Mouse (Mus musculus): Measurements from ENCODE around the gene Tmem132b. TPM values are rescaled to one million over a fixed set of nuclear protein-coding genes. Genes with fewer than 3 reads are reported as not detected.

The Tmem132b gene
- 0.15 TPM for polyA plus RNA-seq (2014; fragmentation: Illumina TruSeq; extraction: RNeasy Lipid Tissue Mini Kit (QIAGEN cat#74804); ENCODE audit: low read depth, low replicate concordance)

GRCm38 (mm10) chr5:125531634-125532033, at the start of gene Tmem132b:
Gene Tmem132b, plus strand, starts transcription at chr5:125531774.

Other genes with a start within 250 kb of the Tmem132b start
- gene Scarb1, start 190.7 kb upstream of the Tmem132b start, polyA plus RNA-seq (2014; fragmentation: Illumina TruSeq; extraction: RNeasy Lipid Tissue Mini Kit (QIAGEN cat#74804); ENCODE audit: low read depth, low replicate concordance): 17.7 TPM
- gene Gm10382, start 142.5 kb upstream of the Tmem132b start, polyA plus RNA-seq (2014; fragmentation: Illumina TruSeq; extraction: RNeasy Lipid Tissue Mini Kit (QIAGEN cat#74804); ENCODE audit: low read depth, low replicate concordance): 17.1 TPM
- 102 TPM for gene Ubc, start 141.6 kb upstream of the Tmem132b start, polyA plus RNA-seq (2014; fragmentation: Illumina TruSeq; extraction: RNeasy Lipid Tissue Mini Kit (QIAGEN cat#74804); ENCODE audit: low read depth, low replicate concordance)
- gene Dhx37, start 97.7 kb upstream of the Tmem132b start, polyA plus RNA-seq (2014; fragmentation: Illumina TruSeq; extraction: RNeasy Lipid Tissue Mini Kit (QIAGEN cat#74804); ENCODE audit: low read depth, low replicate concordance): 3.2 TPM
- 0.98 TPM for gene Bri3bp, start 90.2 kb upstream of the Tmem132b start, polyA plus RNA-seq (2014; fragmentation: Illumina TruSeq; extraction: RNeasy Lipid Tissue Mini Kit (QIAGEN cat#74804); ENCODE audit: low read depth, low replicate concordance)
- 0.64 TPM for gene Aacs, start 56.0 kb upstream of the Tmem132b start, polyA plus RNA-seq (2014; fragmentation: Illumina TruSeq; extraction: RNeasy Lipid Tissue Mini Kit (QIAGEN cat#74804); ENCODE audit: low read depth, low replicate concordance)

All from testis, adult 10 weeks (tissue).